Mouse (Mus musculus): ENCODE data around the gene Tlx2. TPM values are rescaled to one million over a fixed set of nuclear protein-coding genes. Genes with fewer than 3 reads are reported as not detected.
A peak's percentile ranks its signal among the peaks of the same experiment; 100 is the strongest.

The Tlx2 gene
- polyA plus RNA-seq, 1 experiment, result 0.31 TPM

DNA sequence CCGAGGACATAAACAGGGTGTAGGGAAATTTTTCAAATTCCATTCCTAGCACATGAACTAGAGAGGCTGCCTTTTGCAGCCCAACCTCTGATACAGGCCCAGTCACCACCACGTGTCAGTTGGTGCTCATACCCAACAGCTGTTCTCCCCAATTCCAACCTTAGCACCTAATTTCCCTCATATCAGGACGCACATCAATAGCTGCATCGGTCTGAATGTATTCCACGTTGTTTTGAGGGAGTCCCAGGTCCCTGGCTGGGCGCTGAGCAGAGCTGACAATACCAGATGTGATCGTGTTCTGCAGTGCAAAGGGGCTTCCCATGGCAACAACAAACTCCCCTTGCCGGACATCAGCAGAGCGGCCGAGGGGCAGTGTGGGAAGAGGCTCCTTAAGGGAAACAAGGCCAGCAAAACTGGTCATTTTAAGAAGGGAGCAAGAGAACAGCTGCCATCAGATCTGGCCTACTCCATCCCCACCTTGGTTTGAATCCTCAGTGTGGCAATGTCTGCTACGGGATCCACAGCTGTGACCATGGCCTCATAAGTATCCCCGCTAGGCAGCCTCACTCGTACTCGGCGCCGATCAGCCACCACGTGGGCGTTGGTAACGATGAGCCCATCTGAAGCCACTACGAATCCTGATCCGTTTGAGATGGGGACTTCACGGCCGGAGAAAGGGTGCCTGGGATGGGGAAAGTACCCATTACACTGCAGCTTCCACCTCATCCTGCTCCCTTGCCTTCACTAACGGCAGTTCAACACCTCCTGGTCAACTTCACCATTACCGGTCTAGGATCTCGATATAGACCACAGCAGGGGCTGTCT lies 16.7 kb downstream of the Tlx2 start:
- DNase-seq (ENCODE audit: low read depth), result peak; percentile 55

DNA sequence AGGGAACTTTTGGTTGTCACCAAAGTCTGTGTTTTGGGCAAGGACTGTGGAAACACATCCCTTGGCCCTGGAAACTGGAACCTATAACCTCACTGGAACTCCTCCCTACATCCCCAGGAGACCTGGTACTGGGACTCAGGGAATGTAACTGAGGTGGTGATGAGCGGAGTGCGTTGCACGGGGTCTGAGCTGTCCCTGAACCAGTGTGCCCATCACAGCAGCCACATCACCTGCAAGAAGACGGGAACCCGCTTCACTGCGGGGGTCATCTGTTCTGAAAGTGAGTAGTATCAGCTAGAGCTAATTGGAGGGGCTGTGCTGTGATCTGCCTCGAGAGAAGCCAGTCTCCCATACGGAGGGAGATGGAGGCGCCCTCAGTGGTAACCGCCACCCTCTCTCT lies 20.7 kb downstream of the Tlx2 start:
- no peak for TF ChIP-seq POLR2A (IDR thresholded peaks at IDR 0.05; ENCODE audit: borderline replicate concordance, extremely low read depth, insufficient read depth, insufficient read length, poor library complexity, severe bottlenecking)
- no peak for TF ChIP-seq CTCF (IDR thresholded peaks at IDR 0.05; ENCODE audit: borderline replicate concordance, extremely low read depth, insufficient read depth, insufficient read length)
- DNase-seq (ENCODE audit: low read depth), result no peak

More for the DNA sequence above, 16.7 kb downstream of the Tlx2 start:
- TF ChIP-seq POLR2A (IDR thresholded peaks at IDR 0.05; ENCODE audit: borderline replicate concordance, extremely low read depth, insufficient read depth, insufficient read length, poor library complexity, severe bottlenecking) (no peak), CTCF (IDR thresholded peaks at IDR 0.05; ENCODE audit: borderline replicate concordance, extremely low read depth, insufficient read depth, insufficient read length) (no peak)

DNA sequence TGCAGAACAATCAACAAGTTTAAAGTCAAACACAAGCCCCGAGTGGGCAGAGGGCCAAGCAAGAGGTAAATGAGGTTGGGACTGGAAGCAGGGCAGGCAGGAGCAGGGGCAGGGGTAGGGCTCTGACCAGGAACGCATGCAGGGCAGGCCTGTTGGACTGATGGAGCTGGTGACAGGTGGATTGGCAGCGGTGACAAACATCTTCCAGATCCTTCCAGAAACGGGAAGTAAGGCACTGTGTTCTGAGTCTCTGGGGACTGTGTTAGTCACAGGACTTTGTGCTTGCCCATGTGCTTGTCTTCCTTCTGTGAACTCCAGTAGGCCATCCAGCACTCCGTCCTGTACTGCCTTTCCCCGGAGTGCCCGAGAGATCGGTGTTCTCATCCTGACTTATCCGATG lies 25.4 kb downstream of the Tlx2 start:
- TF ChIP-seq CTCF (IDR thresholded peaks at IDR 0.05; ENCODE audit: borderline replicate concordance, extremely low read depth, insufficient read depth, insufficient read length), result no peak

DNA sequence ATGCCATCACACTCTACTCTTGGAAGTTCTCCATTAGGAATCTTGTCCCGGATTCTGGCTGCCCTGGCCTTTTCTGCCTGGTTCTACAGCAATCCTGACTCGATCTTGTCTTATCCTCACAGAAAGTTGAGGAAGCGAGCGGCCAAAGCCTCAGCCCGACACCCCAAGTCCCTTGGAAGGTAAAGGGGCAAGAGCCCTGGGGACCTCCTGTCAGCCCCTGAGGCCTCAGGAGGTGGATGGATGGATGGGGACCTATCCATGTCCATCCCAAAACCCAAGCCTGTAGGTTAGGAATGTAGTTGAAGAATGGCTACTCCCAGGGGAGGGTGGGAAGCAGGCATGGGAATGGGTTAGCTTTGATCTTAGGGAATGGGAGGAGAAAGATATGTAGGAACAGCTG lies 26.1 kb downstream of the Tlx2 start:
- DNase-seq (ENCODE audit: low read depth), result no peak
- TF ChIP-seq CTCF (IDR thresholded peaks at IDR 0.05; ENCODE audit: borderline replicate concordance, extremely low read depth, insufficient read depth, insufficient read length) (no peak), POLR2A (IDR thresholded peaks at IDR 0.05; ENCODE audit: borderline replicate concordance, extremely low read depth, insufficient read depth, insufficient read length, poor library complexity, severe bottlenecking) (no peak)

More for the DNA sequence above, 25.4 kb downstream of the Tlx2 start:
- no peak for DNase-seq (ENCODE audit: low read depth)

DNA sequence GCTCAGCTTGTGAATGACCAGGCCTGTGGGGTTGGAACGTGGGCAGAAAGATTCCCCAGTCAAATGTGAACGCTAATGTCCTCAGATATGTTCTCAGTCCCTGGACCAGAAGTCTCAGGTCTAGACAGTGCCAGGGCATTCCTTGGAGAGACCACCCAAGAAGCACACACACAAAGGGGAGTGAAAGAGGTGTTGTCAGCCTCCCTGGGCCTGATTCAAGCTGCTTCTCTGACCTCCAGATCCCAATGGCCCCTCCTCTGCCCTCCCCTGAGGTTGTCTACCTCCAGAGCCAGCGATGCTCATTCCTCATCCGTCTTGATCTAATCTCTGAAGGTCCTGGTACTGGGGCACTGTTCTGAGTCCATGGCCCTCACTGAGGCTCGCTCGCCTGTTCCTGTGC lies 26.5 kb downstream of the Tlx2 start:
- DNase-seq (ENCODE audit: low read depth), result no peak
- TF ChIP-seq POLR2A (IDR thresholded peaks at IDR 0.05; ENCODE audit: borderline replicate concordance, extremely low read depth, insufficient read depth, insufficient read length, poor library complexity, severe bottlenecking) (no peak), CTCF (IDR thresholded peaks at IDR 0.05; ENCODE audit: borderline replicate concordance, extremely low read depth, insufficient read depth, insufficient read length) (no peak)

DNA sequence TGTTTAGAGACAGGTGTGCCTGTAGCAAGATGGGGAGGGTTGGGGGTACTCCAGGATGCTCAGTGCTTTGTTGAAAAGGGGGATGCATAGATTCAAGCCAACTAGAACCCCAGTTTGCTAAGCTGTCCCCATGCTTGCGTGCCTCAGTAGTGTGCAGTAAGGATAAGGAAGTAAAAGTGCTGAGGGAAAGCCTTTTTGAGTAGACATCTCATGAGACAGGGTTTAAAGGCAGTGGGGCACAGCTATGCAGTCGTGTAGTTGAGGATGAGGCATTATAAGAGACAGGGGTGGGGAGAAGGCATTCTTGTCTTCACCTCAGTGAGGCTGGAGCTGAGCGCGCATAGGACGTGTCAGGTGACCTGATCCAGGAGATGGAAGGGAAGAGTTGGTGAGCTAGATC lies 29.5 kb downstream of the Tlx2 start:
- DNase-seq (ENCODE audit: low read depth), result no peak
- TF ChIP-seq CTCF (IDR thresholded peaks at IDR 0.05; ENCODE audit: borderline replicate concordance, extremely low read depth, insufficient read depth, insufficient read length) (no peak), POLR2A (IDR thresholded peaks at IDR 0.05; ENCODE audit: borderline replicate concordance, extremely low read depth, insufficient read depth, insufficient read length, poor library complexity, severe bottlenecking) (no peak)

DNA sequence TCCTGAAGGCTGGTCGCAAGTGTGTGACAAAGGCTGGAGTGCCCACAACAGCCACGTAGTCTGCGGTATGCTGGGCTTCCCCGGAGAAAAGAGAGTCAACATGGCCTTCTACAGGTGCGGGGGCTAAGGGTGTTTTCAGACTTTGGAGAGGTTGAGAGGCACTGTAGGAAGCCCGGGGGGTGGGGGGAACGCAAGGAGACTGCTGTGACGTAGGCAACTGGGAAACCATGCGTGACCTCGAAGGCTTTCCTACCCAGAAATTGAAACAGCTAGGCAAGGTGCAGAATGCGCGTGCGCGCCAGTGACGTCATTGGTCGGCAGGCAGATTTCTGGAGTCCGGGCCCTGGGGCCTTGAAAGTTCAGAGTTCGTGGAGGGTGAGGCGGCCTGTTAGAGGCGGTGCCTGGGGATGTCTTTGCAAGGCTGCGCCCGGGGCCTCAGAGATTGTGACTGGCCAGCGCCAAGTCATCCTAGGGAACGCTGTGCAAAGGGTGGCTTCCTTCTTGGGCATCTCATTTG lies 31.5 kb downstream of the Tlx2 start:
- TF ChIP-seq POLR2A (IDR thresholded peaks at IDR 0.05; ENCODE audit: borderline replicate concordance, extremely low read depth, insufficient read depth, insufficient read length, poor library complexity, severe bottlenecking), result no peak
- TF ChIP-seq CTCF (IDR thresholded peaks at IDR 0.05; ENCODE audit: borderline replicate concordance, extremely low read depth, insufficient read depth, insufficient read length), result no peak
- peak; percentile 80 for DNase-seq (ENCODE audit: low read depth)

DNA sequence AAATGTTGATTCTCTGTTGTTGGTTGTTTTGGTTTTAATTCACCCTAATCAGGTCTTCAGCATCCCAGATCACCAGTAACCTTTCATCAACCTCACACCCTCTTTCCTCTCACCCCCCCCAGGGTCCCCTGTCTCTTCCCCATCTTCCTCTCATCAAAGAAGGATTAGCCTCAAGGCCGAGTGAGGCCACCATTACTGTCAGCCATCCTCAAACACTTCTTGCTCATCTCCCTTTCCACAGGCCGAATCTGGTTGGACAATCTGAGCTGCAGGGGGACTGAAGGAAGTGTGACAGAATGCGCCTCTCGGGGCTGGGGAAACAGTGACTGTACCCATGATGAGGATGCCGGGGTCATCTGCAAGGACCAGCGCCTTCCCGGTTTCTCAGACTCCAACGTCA lies 32.9 kb downstream of the Tlx2 start:
- no peak for DNase-seq (ENCODE audit: low read depth)
- no peak for TF ChIP-seq POLR2A (IDR thresholded peaks at IDR 0.05; ENCODE audit: borderline replicate concordance, extremely low read depth, insufficient read depth, insufficient read length, poor library complexity, severe bottlenecking)
- no peak for TF ChIP-seq CTCF (IDR thresholded peaks at IDR 0.05; ENCODE audit: borderline replicate concordance, extremely low read depth, insufficient read depth, insufficient read length)

DNA sequence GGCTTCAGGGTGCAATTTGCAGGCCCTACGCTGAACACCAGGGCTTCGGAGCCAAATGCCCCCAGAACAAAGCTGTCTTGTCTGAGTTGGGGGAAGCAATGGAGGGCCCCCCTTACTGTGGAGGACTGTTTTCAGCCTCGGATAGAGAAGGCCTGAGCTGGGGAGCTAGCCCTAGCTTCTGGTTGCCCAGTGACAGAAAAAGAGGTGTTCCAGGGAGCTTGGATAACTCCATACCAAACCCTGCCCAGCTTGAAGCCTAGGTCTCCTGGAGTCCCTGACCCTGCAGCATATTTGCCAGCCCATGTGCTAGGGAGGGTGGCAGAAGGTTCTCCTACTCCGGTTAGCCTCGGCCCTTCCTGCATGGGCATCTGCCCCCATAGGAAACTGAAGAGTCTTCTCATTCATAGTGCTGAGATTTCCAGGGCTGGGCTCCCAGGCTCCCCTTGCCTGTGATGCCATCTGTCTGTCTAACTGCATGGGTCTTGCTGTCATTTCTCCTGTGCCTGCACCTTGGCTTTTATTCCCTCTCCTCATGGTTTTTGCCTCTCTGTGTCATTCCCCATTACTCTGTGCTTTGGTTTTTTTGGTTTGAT lies 35.5 kb downstream of the Tlx2 start:
- DNase-seq (ENCODE audit: low read depth), result no peak
- TF ChIP-seq POLR2A (IDR thresholded peaks at IDR 0.05; ENCODE audit: borderline replicate concordance, extremely low read depth, insufficient read depth, insufficient read length, poor library complexity, severe bottlenecking) (no peak), CTCF (IDR thresholded peaks at IDR 0.05; ENCODE audit: borderline replicate concordance, extremely low read depth, insufficient read depth, insufficient read length) (no peak)

DNA sequence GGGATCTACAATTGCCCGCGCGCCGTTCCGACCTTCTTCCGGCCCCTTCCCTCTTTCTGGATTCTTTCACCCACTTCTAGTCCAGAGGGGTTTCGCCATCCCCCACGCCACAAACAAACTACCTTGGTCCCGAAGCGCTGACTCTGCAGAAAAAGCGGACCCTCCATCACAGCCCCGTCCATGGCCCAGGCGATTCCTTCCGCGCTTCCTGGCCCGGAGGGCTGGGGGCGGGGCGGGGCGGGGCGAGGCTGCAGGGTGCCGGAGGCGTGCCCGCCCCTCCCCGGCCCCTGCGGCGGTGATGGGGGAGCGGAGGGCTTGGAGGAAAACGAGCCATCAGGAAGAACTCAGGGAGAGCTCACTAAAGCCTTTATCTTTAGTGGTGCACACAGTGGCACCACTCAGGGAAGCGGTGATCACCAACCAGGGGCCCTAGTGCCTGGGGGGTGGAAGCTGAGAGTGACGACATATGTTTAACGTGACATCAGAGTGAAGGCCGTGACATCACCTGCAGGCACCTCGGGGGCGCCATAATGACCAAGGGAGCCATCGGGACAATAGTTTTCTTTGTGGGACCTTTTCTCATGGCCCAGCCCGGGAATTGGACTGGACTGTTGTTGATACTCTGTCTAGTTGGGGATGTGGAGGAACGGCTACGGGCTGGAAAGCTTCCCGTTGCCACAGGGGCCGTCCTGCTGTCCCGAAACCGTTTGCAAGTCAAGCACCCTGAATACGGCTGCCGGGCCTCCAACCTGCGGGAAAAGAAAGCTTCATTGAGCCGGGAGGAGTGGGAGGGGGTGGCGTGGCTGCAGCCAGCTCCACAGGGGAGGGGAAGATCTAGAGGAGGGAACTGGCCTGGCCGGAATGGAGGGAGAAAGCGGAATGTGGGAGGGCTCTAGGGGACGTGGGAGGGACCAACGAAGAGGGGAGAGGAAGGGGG lies 36.6 kb downstream of the Tlx2 start, which contains the start of the genes Dok1 and Loxl3:
Gene Dok1, minus strand, starts transcription at position 223 of the 937 bp plus-strand sequence.
Gene Loxl3, plus strand, starts transcription at position 925 of the 937 bp plus-strand sequence.
- TF ChIP-seq POLR2A (IDR thresholded peaks at IDR 0.05; ENCODE audit: borderline replicate concordance, extremely low read depth, insufficient read depth, insufficient read length, poor library complexity, severe bottlenecking), result no peak
- TF ChIP-seq CTCF (IDR thresholded peaks at IDR 0.05; ENCODE audit: borderline replicate concordance, extremely low read depth, insufficient read depth, insufficient read length), result no peak
- DNase-seq (ENCODE audit: low read depth), result peak; percentile 80

DNA sequence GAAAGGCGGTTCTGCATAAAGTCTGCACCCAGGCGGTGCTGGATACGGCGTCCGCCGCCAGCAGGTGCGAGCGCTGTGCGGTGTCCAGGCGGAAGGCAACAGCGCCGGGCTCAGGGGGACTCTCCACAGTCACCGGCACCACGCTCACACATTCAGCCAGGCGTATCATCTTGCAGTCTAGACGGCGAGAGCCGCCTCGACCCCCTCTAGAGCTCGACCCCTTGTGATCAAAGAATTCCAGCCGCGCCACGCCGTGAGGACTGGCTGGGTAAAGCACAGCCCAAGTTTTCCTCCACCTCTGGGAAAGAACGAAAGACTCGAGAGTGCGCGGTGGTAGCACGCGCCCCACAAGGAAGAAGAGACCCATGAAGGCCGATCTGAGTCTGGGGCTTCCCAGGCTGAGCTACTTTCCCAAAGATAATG lies 37.3 kb downstream of the Tlx2 start:
- TF ChIP-seq CTCF (IDR thresholded peaks at IDR 0.05; ENCODE audit: borderline replicate concordance, extremely low read depth, insufficient read depth, insufficient read length) (0 out of 2 replicates have a peak, but pooled peaks have one; percentile 5), POLR2A (IDR thresholded peaks at IDR 0.05; ENCODE audit: borderline replicate concordance, extremely low read depth, insufficient read depth, insufficient read length, poor library complexity, severe bottlenecking) (no peak)
- peak; percentile 52 for DNase-seq (ENCODE audit: low read depth)
